Mouse (Mus musculus): ENCODE results near the gene Nfkb1.

GRCm38 (mm10) chr3:135713016-135713950, 21.9 kb upstream of the Nfkb1 start:
- no peak for TF ChIP-seq CTCF (IDR thresholded peaks at IDR 0.05; ENCODE audit: insufficient read depth, low read depth, low read length)
- TF ChIP-seq POLR2A (IDR thresholded peaks at IDR 0.05; ENCODE audit: insufficient read depth, low read depth, low read length) = no peak

Data from olfactory bulb, adult 2 months (tissue).